Mouse (Mus musculus) spleen, embryonic (tissue): Measurements from ENCODE around the gene Zfp94.

ENCODE experiments used
- CTCF ChIA-PET: fragments of 350-600 bp; sonication (Branson Sonifier 250); formaldehyde crosslinking; loops from one replicate; lab custom pipeline; 2022; lab: Charles Lee

Gene Zfp94

GRCm38 (mm10) chr7:24322593-24322992 is 6.1 kb upstream of the Zfp94 start:
- CTCF ChIA-PET: no interaction called here

DNA sequence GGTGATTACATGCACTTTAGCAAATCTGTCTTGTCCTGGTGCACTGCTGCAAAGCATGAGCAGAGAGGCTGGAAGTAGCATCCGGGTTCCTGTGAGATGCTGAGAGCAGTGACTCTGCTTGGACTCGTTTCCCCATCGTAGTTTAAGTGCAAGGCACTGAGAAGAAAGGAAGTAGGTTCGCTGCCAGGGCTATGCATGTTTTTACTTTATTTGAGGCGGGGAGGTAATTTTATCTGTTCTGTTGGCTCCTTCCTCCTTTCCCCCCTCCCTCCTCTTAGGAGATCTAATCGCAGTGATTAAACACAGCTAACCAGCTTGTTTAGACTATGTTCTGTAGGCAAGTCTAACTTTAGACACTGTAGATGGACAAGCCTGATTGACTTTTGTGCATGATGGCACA is 2.5 kb upstream of the Zfp94 start:
- CTCF ChIA-PET: interaction anchor here (0.5 kb wide), 1 partner anchor 135 kb away, joined by 4 read pairs; no protein-coding TSS in a partner anchor

- CTCF ChIA-PET: interaction anchor here (1.0 kb wide), 1 partner anchor 48 kb away, joined by 4 read pairs; no protein-coding TSS in a partner anchor
These were observed 520 bp downstream of the Zfp94 start for GRCm38 (mm10) chr7:24315726-24316566.

GRCm38 (mm10) chr7:24300771-24301282 is 15.6 kb downstream of the Zfp94 start, which contains the start of gene Zfp61:
Gene Zfp61 (minus strand): TSS chr7:24301232.
- CTCF ChIA-PET: no interaction called here

DNA sequence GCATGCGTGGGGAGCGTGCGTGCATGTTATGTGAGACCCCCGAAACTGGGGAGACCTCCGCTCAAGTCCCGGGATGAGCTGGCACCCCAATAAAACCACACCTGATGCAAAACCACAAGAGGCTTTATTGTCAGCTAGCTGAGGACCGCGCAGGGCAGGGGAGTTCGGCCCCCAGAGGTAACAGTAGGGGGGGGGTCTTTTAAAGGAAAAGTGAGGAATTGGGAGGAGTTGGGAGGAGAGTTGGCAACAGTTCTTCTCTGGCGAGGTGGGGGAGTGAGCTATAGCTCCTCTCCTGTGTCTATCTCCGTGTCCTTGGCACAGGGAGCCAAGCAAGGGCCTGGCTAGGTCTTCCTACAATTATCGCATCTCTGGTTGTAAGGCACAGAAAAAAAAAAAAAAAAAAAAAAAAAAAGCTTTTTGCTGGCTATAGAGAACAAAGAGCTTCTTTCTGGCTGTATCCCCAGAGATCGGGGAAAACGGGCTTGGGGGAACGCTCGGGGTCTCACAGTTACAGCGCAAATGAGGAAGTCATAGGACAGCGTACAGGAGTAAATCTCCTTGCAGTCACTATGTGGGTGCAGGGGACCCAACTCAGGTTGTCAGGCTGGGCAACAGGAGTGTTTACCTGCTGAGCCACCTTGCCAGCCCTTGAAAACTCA is 16.5 kb downstream of the Zfp94 start:
- CTCF ChIA-PET: interaction anchor here (0.5 to 0.6 kb wide), 2 partner anchors 20 to 70 kb away, joined by 5 to 14 read pairs; partner anchors contain the start of gene Kcnn4

GRCm38 (mm10) chr7:24298973-24299708 is 17.3 kb downstream of the Zfp94 start:
- CTCF ChIA-PET: no interaction called here

DNA sequence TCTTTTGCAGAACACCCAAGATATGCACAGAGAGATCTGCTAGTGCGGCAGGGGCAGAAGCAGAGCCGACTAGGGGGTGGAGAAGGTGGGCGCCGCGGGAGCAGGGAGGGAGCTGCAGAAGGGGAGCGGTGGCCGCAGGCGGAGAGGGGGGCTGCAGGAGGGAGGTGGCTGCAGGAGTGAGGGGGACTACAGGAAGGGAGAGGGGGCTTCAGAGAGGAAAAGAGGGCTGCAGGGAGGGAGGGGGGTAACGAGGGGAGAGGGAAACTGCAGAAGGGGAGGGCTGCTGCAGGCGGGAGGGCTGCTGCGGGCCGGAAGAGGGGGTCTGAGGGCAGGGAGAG is 17.9 kb downstream of the Zfp94 start:
- CTCF ChIA-PET: no interaction called here

GRCm38 (mm10) chr7:24297361-24298095 is 18.9 kb downstream of the Zfp94 start:
- CTCF ChIA-PET: interaction anchor here (0.7 kb wide), 1 partner anchor 39 kb away, joined by 4 read pairs; no protein-coding TSS in a partner anchor

GRCm38 (mm10) chr7:24296386-24296785 is 20.1 kb downstream of the Zfp94 start:
- CTCF ChIA-PET: interaction anchor here (0.6 kb wide), 1 partner anchor 1599 kb away, joined by 5 read pairs; no protein-coding TSS in a partner anchor

GRCm38 (mm10) chr7:24295376-24295775 is 21.1 kb downstream of the Zfp94 start:
- CTCF ChIA-PET: no interaction called here

DNA sequence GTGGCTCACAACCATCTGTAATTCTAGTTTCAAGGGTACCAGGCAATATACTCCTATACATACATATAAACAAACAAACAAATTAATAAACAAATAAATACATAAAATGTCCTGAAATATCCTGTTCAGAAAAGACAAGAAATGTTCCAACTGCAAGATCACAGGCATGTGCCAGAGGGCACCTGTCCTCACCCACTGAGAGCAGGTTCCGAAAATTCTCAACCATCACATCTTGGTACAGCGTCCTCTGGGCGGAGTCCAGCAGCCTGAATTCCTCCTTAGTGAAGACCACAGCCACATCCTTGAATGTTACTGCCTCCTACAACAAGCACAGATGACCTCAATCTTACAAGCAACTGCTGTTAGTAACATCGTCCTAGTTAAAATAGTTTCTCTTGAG is 21.7 kb downstream of the Zfp94 start:
- CTCF ChIA-PET: no interaction called here

DNA sequence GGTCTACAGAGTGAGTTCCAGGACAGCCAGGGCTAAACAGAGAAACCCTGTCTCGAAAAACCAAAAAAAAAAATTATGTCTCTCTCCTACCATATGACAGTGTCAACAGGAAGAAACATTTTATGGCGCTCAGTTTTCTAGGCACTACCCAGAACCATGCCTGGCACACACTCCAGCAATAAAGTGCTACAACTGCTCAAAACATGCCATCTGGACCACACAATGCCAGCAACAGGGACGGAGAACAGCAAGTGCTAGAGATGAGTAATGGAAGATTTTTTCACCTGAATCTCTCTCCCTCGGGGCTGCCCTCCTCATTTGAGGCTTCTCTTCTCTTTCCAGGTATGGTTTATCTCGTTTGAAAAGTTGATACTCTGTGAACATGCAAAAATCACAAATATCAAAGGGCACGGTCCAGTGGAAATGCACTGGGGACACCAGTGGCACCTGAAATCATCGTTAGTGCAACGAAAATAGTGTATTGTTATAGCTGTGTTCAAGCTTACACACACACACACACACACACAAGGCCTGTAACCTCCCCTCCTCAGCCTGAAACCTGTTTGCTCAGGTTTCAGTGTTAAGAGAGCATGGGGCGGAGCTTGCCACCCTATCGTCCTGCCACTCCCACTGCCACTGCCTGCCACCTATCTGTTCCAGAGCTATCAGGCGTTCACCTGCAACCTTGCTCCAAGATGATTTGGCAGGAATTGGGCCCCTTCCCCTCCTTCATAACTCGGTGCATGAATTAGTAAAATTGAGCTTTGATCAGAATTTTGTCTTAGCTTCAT is 23.2 kb downstream of the Zfp94 start:
- CTCF ChIA-PET: no interaction called here

DNA sequence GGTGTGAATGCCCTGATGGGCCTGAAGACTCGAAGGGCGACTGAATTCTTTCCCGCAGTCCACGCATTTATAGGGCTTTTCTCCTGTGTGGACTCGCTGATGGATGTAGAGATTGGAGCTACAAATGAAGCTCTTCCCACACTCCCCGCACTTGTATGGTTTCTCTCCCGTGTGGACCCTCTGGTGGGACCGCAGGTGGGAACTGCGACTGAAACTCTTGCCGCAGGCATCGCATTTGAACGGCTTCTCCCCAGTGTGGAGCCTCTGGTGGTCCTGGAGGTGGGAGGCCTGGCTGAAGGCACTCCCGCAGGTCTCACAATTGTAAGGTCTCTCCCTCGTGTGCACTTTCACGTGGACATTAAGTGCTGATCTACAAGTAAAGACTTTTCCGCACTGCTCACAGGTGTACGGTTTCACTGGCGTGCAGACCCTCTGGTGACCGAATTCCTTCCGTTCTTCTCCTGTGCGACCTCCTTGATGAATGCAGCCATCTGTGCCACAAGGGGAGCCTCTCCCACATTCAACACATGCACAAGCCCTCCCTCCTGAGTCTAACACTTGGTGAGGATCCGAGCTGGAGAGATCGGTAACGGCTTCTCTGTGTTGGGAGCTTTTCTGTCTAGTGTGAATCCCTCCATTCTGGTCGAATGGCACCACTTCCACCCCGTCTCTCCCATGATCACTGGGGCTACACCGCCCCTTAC is 24.9 kb downstream of the Zfp94 start:
- CTCF ChIA-PET: interaction anchor here (0.7 kb wide), 1 partner anchor 247 kb away, joined by 5 read pairs; no protein-coding TSS in a partner anchor

- CTCF ChIA-PET: no interaction called here
These were observed 26.3 kb downstream of the Zfp94 start for GRCm38 (mm10) chr7:24290106-24290693.

GRCm38 (mm10) chr7:24288512-24288911 is 28.0 kb downstream of the Zfp94 start:
- CTCF ChIA-PET: no interaction called here

DNA sequence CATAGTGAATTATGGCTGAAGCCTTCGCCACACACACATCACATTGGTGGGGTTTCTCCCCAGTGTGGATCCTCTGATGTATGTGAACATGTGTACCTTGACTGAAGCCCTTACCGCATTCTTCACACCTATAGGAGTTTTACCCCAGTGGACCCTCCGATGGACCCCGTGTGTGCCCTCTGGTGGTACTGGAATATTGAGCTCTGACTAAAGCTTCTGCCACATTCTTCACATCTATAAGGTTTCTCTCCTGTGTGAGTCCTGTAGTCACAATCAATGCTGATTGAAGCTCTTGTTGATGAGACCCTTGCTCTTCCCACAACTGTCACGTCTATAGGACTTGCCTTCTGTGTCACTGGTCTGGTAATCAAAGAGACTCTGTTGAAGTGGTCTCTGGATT is 28.8 kb downstream of the Zfp94 start:
- CTCF ChIA-PET: no interaction called here

GRCm38 (mm10) chr7:24286916-24287315 is 29.6 kb downstream of the Zfp94 start:
- CTCF ChIA-PET: no interaction called here

- CTCF ChIA-PET: no interaction called here
These were observed 30.4 kb downstream of the Zfp94 start for GRCm38 (mm10) chr7:24286090-24286489.

- CTCF ChIA-PET: no interaction called here
These were observed 35.7 kb downstream of the Zfp94 start for GRCm38 (mm10) chr7:24280858-24281145.
